Mouse (Mus musculus) embryonic fibroblast, embryonic 13.5 days (primary cell): ENCODE data around the gene Prmt2.

Source experiments
- CTCF ChIP-seq: IDR thresholded peaks from 2 replicates; pipeline ENCODE4 v1.5.1; 2011; ENCODE audit warnings: mild to moderate bottlenecking, control low read depth, low read length, moderate library complexity, borderline replicate concordance; ENCODE audit not compliant: insufficient read depth
- POLR2A ChIP-seq: IDR thresholded peaks from 2 replicates; pipeline ENCODE4 v1.6.1; 2011; ENCODE audit warnings: low read depth, mild to moderate bottlenecking, control low read depth, low read length, moderate library complexity

GRCm38 (mm10) chr10:76225944-76226343 lies 11.7 kb downstream of the Prmt2 start:
- TF ChIP-seq CTCF (no peak), POLR2A (no peak)
